Mouse (Mus musculus) ES-E14 (cell line): ENCODE data around the gene Dpp4. TPM values are rescaled to one million over a fixed set of nuclear protein-coding genes. Genes with fewer than 3 reads are reported as not detected.

Source experiments
- DNase-seq: peaks from one replicate; pipeline ENCODE4 v3.0.0-alpha.2; 2013; ENCODE audit warnings: low read depth, low spot score
- H3K27ac ChIP-seq: 2 replicates; pipeline ENCODE4 v1.5.1; 2012; ENCODE audit warnings: low read depth, mild to moderate bottlenecking, low read length, moderate library complexity, mixed read lengths; ENCODE audit not compliant: poor library complexity, insufficient read depth, severe bottlenecking
- H3K36me3 ChIP-seq: 2 replicates; pipeline ENCODE4 v1.6.1; 2012; ENCODE audit warnings: mild to moderate bottlenecking, low read length, moderate library complexity, mixed read lengths; ENCODE audit not compliant: control insufficient read depth, poor library complexity, insufficient read depth, severe bottlenecking
- H3K4me1 ChIP-seq, 2 experiments: fragments of 150-350 bp in 1 of 2; sonication (generic) in 1 of 2; 2 replicates each; pipeline ENCODE4 v1.6.1; 2012; ENCODE audit warnings: low read length in 2 of 2, mild to moderate bottlenecking in 1 of 2, mixed read lengths in 1 of 2; ENCODE audit not compliant: control insufficient read depth in 2 of 2, insufficient read depth in 2 of 2, poor library complexity in 1 of 2
- H3K4me3 ChIP-seq, 2 experiments: fragments of 150-350 bp in 1 of 2; sonication (generic) in 1 of 2; 2 replicates each; pipeline ENCODE4 v1.5.1; 2012; ENCODE audit warnings: low read length in 2 of 2, low read depth in 1 of 2, mild to moderate bottlenecking in 1 of 2, mixed read lengths in 1 of 2; ENCODE audit not compliant: insufficient read depth in 1 of 2, poor library complexity in 1 of 2, severe bottlenecking in 1 of 2
- H3K9ac ChIP-seq: 2 replicates; pipeline ENCODE4 v1.6.1; 2012; ENCODE audit warnings: low read depth, mild to moderate bottlenecking, low read length, mixed read lengths; ENCODE audit not compliant: poor library complexity, insufficient read depth, severe bottlenecking
- H3K9me3 ChIP-seq: fragments of 150-350 bp; sonication (generic); 2 replicates; pipeline ENCODE4 v1.6.1; 2012; ENCODE audit warnings: low read depth, mild to moderate bottlenecking, low read length; ENCODE audit not compliant: control insufficient read depth, insufficient read depth
- CHD2 ChIP-seq: IDR thresholded peaks from 2 replicates; pipeline ENCODE4 v1.6.1; 2014; ENCODE audit warnings: mild to moderate bottlenecking, low read depth, low read length, inconsistent platforms
- HCFC1 ChIP-seq: IDR thresholded peaks from 2 replicates; pipeline ENCODE4 v1.6.1; 2012; ENCODE audit warnings: low read length, inconsistent platforms, borderline replicate concordance; ENCODE audit not compliant: insufficient read depth
- MAFK ChIP-seq: IDR thresholded peaks from 2 replicates; pipeline ENCODE4 v1.6.1; 2014; ENCODE audit warnings: mild to moderate bottlenecking, low read depth, low read length, inconsistent platforms; ENCODE audit not compliant: insufficient read depth
- ZC3H11A ChIP-seq: IDR thresholded peaks from 2 replicates; pipeline ENCODE4 v1.6.1; 2012; ENCODE audit warnings: low read depth, mild to moderate bottlenecking, inconsistent platforms, low read length, borderline replicate concordance
- ZNF384 ChIP-seq: IDR thresholded peaks from 2 replicates; pipeline ENCODE4 v1.6.1; 2012; ENCODE audit warnings: low read depth, low read length, inconsistent platforms
- in situ Hi-C, 2 experiments: fragments of 600-800 bp; cut with MboI; formaldehyde crosslinking; loops; one replicate each; pipeline ENCODE4 v1.15.1; 2025; ENCODE audit warnings: low sequenced_read_pairs in 2 of 2, inconsistent platforms in 1 of 2; ENCODE audit not compliant: unreplicated experiment in 2 of 2
- total RNA-seq: library from RNA; depleted of rRNA; stranded (reverse); fragments of 300-350 nt; gene quantifications from 2 replicates; pipeline ENCODE4 v1.2.3, GENCODE M21; 2012

The Dpp4 gene
- total RNA-seq, 1 experiment = 24.7 TPM

DNA sequence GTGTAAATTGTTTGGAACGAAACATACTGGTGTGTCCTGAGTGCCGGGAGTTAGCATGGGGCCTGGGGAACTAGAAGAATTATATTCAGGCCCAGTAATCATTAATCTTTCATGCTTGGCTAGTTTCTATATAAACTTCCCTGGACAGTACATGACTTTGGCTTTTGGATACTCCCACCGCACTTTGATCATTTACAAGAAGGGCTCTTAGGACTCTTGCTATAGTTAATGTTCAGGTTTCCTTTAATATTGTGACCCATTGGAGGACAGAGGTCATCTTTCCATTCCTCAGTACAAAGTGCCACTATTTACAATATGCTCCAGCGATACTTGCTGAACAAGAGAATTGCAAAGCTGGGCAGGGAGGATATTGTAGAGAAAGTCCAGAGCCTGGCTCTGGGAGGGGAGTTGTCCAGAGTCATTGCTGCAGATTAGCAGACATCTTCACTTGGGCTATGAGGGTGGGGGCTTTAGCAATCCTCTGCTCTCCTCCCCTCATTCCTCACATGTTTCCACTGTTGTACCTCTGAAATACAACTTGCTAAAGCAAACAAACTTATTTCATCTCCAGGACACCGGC is 8.4 kb downstream of the Dpp4 start:
- H3K9me3 ChIP-seq = no peaks in the 10 kb centered on the region
- H3K9ac ChIP-seq = no peak overlapping the region
- no peak overlapping the region for H3K27ac ChIP-seq
- no peaks in the 10 kb centered on the region for H3K36me3 ChIP-seq
- no peak overlapping the region for H3K4me3 ChIP-seq
- no peak for DNase-seq
- in situ Hi-C loops = no loop called here
- TF ChIP-seq ZNF384 = no peak
- TF ChIP-seq CHD2 = no peak
- no peak for TF ChIP-seq ZC3H11A
- no peak for TF ChIP-seq MAFK
- no peak for TF ChIP-seq HCFC1
- peaks cover 4 to 6% of the 10 kb centered on the region in 2 experiments for H3K4me1 ChIP-seq

DNA sequence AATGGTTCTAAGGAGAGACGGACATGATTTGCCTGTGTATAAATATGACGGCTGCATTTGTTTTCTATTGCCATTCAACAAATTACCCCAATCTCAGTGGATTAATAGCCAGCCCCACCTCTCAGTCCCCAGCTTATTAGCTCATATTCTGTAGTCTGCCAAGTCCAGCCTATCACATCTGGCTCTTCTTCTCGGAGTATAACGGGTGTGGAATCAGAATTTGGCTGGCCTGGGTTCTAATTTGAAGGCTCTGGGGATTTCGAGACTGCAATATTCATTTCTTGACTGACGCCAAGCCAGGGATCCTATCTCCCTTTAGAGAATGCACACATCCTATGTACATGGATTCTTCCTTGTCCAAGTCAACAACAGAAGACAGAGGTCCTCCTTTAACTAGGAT is 11.0 kb downstream of the Dpp4 start:
- Histone ChIP-seq H3K4me1 (peaks cover 0 to 2% of the 10 kb centered on the region in 2 experiments; a peak in 2 of 4 replicates), H3K4me3 (no peak overlapping the region), H3K36me3 (no peaks in the 10 kb centered on the region), H3K9ac (no peak overlapping the region), H3K27ac (no peak overlapping the region), H3K9me3 (no peaks in the 10 kb centered on the region)
- TF ChIP-seq HCFC1 (no peak), ZNF384 (no peak)
- DNase-seq = no peak
- in situ Hi-C loops = no loop called here

DNA sequence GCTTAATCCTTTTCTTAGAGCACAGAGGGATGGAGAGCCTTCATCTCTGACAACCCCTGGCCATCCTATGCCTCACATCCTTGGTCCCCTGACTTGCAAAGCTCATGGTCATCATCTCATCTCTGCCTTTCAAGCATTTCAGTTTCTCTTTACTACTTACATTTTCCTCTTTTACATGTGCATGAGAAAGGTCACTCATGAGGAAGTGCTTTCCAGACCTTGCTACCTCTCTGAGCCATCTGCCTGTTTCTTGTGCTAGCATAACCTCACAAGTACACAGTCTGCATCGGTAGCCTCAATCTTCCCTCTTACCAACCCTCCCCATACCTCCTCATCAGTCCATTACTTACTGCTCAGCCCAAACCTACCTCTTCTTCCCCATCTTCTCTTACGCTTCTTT is 12.2 kb downstream of the Dpp4 start:
- H3K9ac ChIP-seq = no peak overlapping the region
- no peak overlapping the region for H3K4me3 ChIP-seq
- H3K4me1 ChIP-seq = no peaks in the 10 kb centered on the region; a peak in 1 of 4 replicates
- no peaks in the 10 kb centered on the region for H3K9me3 ChIP-seq
- no peaks in the 10 kb centered on the region for H3K36me3 ChIP-seq
- in situ Hi-C loops = no loop called here
- no peak for DNase-seq
- H3K27ac ChIP-seq = no peak overlapping the region
- no peak for TF ChIP-seq ZC3H11A
- no peak for TF ChIP-seq MAFK
- TF ChIP-seq CHD2 = no peak
- no peak for TF ChIP-seq HCFC1
- no peak for TF ChIP-seq ZNF384

DNA sequence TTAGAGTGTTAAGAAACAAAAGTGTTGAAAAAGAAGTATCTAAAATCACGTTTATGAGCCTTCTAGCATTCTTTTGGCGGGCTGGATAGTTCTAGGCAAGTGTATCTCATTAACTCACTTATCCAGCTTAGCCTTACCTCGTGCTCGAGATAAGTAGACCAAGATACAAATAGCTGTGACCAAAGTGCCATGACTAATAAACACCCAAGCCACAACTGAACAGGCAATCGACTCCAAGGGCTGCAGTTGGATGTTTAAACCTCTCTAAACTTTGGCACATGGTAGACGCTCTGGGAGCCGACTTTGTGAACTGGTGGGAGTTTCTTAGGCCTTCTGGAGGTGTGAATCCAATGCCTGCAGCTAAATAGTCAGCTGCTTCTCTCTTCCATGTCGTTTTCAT is 12.7 kb downstream of the Dpp4 start:
- no peaks in the 10 kb centered on the region for H3K36me3 ChIP-seq
- H3K4me1 ChIP-seq = no peaks in the 10 kb centered on the region
- H3K9ac ChIP-seq = no peak overlapping the region
- no peaks in the 10 kb centered on the region for H3K9me3 ChIP-seq
- H3K4me3 ChIP-seq = no peak overlapping the region
- TF ChIP-seq MAFK (no peak), HCFC1 (no peak), ZNF384 (no peak), CHD2 (no peak), ZC3H11A (no peak)
- in situ Hi-C loops = no loop called here
- H3K27ac ChIP-seq = no peak overlapping the region
- DNase-seq = no peak
